Mouse (Mus musculus) CH12.LX (cell line): ENCODE results near the gene Marveld2.

Experiments used
- BHLHE40 ChIP-seq: IDR thresholded peaks from 2 replicates; pipeline ENCODE4 v1.6.1; 2011; ENCODE audit warnings: mild to moderate bottlenecking, low read depth, low read length, improper control_type of control experiment
- CTCF ChIP-seq, 2 experiments: IDR thresholded peaks in 1 of 2; conservative IDR thresholded peaks in 1 of 2; 2 replicates each; pipeline ENCODE4 v1.5.1; 2011 to 2012; ENCODE audit warnings: low read depth in 2 of 2, low read length in 2 of 2, improper control_type of control experiment in 1 of 2, inconsistent platforms in 1 of 2, mild to moderate bottlenecking in 1 of 2, moderate library complexity in 1 of 2
- MAZ ChIP-seq: IDR thresholded peaks from 2 replicates; pipeline ENCODE4 v1.6.1; 2012; ENCODE audit warnings: low read depth, mild to moderate bottlenecking, inconsistent platforms, low read length, improper control_type of control experiment, moderate library complexity
- POLR2A ChIP-seq: IDR thresholded peaks from 2 replicates; pipeline ENCODE4 v1.6.1; 2011; ENCODE audit warnings: low read depth, mild to moderate bottlenecking, improper control_type of control experiment, low read length
- TCF12 ChIP-seq: IDR thresholded peaks from 2 replicates; pipeline ENCODE4 v1.6.1; 2014; ENCODE audit warnings: low read depth, mild to moderate bottlenecking, inconsistent platforms, low read length, improper control_type of control experiment
- USF1 ChIP-seq: IDR thresholded peaks from 2 replicates; pipeline ENCODE4 v1.6.1; 2014; ENCODE audit warnings: low read depth, mild to moderate bottlenecking, inconsistent platforms, low read length, improper control_type of control experiment
- ZNF384 ChIP-seq: IDR thresholded peaks from 2 replicates; pipeline ENCODE4 v1.6.1; 2012; ENCODE audit warnings: low read depth, low read length, improper control_type of control experiment, inconsistent platforms

DNA sequence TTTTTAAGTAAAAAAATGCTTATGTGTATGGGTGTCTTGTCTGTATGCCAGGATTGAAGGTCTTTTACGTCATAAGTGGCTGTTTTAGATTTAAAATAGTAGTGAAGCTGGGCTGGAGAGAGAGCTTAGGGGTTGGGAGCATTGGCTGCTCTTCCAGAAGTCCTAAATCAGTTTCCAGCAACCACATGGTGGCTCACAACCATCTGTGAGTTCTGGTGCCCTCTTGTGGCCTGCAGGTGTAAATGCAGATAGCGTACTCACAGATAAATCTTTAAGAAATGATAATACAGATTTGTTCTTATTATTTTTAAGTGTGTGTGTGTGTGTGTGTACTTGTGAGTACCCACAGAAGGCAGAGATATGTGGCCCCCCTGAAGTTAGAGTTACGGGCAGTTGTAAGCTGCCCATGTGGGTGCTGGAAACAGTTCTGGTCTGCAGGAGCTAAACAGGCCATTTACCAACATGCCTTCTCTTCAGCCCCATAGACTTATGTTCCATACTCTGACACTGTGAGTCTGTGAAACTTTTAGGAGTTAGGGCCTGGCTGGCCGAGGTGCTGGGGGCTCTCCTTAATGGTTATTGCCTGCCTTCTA lies 43.2 kb upstream of the Marveld2 start:
- no peak for TF ChIP-seq POLR2A
- no peak for TF ChIP-seq USF1
- no peak for TF ChIP-seq ZNF384
- no peak for TF ChIP-seq MAZ
- TF ChIP-seq CTCF (conservative IDR thresholded peaks at IDR 0.05 in 1 of 2, IDR thresholded peaks at IDR 0.05 in 1 of 2; ENCODE audit: low read depth in 2 of 2, low read length in 2 of 2): peak; percentile 80 to 95
- TF ChIP-seq TCF12: no peak
- TF ChIP-seq BHLHE40: no peak
